Mouse (Mus musculus): Measurements from ENCODE around the gene Tmem86b.

Gene Tmem86b

GRCm38 (mm10) chr7:4631031-4631430 lies at the start of gene Tmem86b:
Tmem86b (minus strand) TSS chr7:4631422.
- no peak for DNase-seq (ENCODE audit: low read depth, low spot score)

- no peak for DNase-seq (ENCODE audit: low read depth, low spot score)
Measured at GRCm38 (mm10) chr7:4675200-4675599, 44.0 kb upstream of the Tmem86b start.

DNA sequence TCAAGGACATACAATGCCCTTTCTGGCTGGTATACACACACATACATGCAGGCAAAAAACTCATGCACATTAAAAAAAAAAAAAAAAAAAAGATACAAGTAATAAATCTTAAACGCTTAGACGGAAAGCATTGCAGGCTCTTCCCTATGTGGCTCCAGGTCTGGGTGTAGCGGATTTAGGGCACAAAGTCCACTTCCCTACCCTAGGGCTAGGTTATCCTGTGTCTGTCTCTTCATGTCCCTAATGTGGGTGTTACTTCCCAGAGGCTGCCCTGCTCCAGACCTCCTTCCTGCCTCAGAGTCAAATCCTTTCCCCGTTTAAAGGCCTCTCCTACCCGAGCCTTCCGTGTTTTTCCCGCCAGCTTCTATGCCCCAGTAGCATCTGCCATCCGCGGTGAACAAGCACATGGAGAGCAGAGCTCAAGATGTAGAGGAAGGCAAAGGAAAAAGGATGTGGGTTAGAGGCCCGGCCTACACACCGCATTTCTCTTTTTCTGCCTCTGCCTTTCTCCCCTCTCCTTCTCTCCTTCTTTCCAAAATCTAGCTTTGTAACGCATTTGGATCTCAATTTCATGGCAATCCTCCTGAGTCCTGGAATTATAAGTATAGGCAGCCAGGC lies 43.0 kb upstream of the Tmem86b start:
- no peak for DNase-seq (ENCODE audit: low read depth, low spot score)

DNA sequence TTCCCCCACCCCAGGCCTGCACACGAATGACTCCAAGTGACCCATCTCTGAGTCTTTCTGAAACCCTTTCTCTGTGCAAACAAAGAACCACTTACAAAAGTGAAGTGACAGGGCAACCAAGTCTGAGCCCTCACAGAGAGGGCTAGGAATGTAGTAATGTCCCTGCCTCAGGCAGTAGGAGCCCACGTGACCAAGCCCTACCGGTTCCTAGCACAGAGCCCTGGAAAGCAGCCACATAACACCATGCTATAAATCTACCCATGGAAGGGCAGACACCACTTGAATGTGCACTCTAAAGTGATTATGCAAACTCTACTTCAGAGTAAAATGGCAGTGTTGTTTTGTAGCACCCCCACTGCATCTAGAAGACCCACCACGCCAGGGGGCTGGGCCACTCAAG lies 40.7 kb upstream of the Tmem86b start:
- DNase-seq (ENCODE audit: low read depth, low spot score), result no peak

GRCm38 (mm10) chr7:4670655-4671255 lies 39.5 kb upstream of the Tmem86b start:
- DNase-seq (ENCODE audit: low read depth, low spot score), result no peak

DNA sequence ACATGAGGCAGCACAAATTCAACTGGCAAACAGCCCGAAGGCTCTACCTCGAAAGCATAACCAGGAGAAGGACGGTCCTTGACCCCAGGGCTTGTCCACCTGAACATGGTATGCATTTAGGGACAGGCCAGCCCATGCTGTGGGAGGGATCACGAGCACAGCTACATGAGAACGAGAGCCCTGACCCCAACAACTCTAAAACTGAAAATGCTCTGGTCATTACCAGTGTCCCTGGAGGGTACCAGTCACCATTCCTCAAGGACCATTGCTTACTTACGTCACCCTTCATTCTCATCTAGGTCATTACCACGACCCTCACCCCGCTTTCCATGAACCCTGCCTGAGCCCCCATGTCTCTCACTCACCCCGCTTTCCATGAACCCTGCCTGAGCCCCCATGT lies 37.9 kb upstream of the Tmem86b start:
- DNase-seq (ENCODE audit: low read depth, low spot score), result no peak

GRCm38 (mm10) chr7:4668506-4668905 lies 37.3 kb upstream of the Tmem86b start:
- no peak for DNase-seq (ENCODE audit: low read depth, low spot score)

- no peak for DNase-seq (ENCODE audit: low read depth, low spot score)
Measured at GRCm38 (mm10) chr7:4666871-4667270, 35.6 kb upstream of the Tmem86b start.

DNA sequence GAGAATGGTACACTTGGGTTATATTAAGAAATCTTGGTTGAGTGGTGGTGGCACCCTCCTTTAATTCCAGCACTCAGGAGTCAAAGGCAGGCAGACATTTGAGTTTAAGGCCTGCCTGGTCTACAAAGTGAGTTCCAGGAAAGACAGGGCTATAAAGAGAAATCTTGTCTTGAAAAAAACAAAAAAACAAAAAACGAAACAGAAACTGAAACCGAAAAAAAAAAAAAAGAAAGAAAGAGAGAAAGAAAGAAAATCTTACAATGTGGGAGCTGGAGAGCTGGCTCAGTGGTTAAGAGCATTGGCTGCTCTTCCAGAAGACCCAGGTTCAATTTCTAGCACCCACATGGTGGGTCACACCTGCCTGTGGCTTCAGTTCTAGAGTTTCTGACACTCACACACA lies 32.5 kb upstream of the Tmem86b start:
- DNase-seq (ENCODE audit: low read depth, low spot score), result no peak

- no peak for DNase-seq (ENCODE audit: low read depth, low spot score)
Measured at GRCm38 (mm10) chr7:4663179-4663578, 32.0 kb upstream of the Tmem86b start.

DNA sequence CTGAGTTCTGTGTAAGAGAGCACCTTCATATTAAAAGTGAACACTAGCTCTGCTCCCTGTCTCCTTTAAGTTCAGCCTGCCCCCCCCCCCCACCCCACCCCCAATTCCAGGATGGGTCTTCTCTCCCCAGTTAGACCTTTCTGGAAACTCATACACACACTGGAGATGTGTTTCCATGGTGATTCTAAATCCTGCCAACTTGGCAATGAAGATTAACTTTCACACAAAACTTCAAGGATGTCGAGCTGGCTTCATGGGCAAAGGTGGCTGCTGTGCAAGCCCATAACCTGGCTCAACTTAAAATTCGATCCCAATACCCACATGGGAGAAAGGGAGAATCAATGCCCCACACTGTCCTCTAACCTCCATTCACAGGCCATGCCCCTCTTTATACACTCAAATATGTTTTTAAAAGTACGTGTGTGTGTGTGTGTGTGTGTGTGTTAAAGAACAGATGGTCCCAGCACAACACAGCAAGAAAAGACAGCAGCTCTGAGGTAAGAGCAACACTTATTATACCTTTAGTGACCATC lies 28.8 kb upstream of the Tmem86b start:
- DNase-seq (ENCODE audit: low read depth, low spot score), result no peak

GRCm38 (mm10) chr7:4658912-4659551 lies 27.8 kb upstream of the Tmem86b start, which contains the start of gene Ppp6r1:
Ppp6r1 (minus strand) TSS chr7:4659019.
- DNase-seq (ENCODE audit: low read depth, low spot score), result peak; percentile 96

DNA sequence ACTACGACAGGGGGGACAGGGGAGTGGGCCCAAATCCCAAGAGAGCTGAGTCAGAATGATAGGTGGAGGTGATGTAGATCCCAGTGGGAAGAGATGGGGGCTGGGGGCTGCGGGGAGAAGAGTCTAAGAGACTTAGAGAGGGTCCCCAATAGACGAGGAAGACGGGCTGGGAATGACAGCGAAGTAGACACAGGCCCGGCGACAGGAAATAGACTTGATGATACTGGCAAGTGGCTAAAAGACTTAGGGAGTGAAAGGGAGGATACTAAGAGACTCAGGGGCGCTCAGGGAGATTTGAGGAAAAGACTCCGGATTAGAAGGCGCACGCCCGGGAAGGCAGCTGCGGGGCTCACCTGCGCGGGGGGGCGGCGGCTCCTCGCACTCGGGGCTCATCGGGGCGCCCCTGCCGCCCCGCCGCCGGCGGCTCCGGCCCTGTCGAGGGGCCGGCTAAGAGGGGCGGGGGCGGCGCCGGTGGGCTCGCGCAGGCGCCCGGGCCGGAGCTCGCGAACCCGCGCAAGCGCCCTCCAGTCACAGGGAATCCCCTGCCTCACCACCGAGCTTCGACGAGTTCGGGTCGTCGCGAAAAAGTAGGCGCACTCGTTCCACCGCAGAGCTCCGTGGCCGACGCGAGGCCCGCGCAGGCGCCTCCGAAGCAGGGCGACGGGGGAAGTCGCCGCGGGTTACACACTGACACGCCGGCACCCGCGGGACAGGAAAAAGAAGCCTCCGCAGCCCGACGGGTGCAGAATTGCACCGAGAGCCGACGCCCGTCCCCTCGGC lies 27.1 kb upstream of the Tmem86b start:
- DNase-seq (ENCODE audit: low read depth, low spot score), result peak; percentile 37

- DNase-seq (ENCODE audit: low read depth, low spot score), result no peak
Measured at GRCm38 (mm10) chr7:4657521-4658127, 26.4 kb upstream of the Tmem86b start.

- no peak for DNase-seq (ENCODE audit: low read depth, low spot score)
Measured at GRCm38 (mm10) chr7:4656818-4657217, 25.6 kb upstream of the Tmem86b start.

- no peak for DNase-seq (ENCODE audit: low read depth, low spot score)
Measured at GRCm38 (mm10) chr7:4655916-4656315, 24.7 kb upstream of the Tmem86b start.

DNA sequence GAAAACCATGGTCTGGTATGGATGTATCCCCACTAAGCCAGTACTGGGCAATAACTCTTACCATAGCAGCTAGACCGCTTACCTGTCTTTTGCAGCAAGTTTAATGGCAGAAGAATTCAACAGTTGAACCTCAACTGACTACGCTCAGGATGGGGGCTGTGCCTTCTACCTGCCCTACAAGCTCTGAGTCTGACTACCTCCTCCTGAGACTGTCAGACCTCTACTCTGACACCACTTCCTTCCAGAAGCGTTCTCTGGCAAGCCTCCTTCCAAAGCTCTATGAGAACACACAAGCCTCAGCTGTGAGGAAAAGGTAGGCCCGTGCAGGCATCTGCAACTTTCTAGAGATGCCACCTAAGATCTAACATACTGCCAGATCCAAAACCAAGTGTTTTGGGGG lies 24.2 kb upstream of the Tmem86b start:
- no peak for DNase-seq (ENCODE audit: low read depth, low spot score)

DNA sequence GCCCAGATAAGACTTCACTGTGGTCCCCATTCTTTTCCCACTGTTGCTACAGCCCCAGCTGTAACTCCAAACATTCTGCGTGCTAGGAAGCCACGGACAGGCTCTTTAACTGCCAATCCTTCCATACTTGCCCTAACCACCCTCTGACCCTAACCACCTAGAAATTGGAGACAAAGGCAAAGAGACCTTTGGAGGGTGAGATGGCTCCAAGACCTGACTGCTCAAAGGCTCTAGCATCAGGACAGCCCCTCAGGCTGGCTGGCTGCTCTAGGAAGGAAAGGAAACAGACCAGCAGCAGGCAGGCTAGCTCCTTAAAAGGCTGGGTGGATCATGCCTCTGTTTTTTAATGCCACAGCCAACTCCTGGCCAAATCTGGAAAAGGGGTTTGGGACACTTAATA lies 23.0 kb upstream of the Tmem86b start:
- no peak for DNase-seq (ENCODE audit: low read depth, low spot score)

DNA sequence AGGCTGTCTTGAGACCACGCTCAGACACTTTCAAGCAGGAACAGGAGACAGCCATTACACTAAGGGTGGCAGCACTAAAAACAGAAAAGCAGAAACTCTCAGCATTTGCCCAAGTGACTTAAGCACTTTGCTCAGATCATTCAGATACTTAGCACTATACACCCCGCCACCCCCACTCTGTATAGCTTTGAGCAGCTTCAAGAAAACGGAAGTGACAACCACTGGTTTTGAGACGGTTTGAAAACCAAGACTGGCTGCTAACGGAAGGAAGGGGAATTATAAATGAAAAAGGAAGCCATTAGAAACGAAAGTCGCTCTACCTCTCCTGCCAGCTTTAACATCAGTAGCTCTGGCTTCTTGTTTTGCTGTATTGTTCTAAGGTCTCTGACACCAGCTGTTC lies 22.6 kb upstream of the Tmem86b start:
- no peak for DNase-seq (ENCODE audit: low read depth, low spot score)

GRCm38 (mm10) chr7:4653351-4653750 lies 22.1 kb upstream of the Tmem86b start:
- no peak for DNase-seq (ENCODE audit: low read depth, low spot score)

DNA sequence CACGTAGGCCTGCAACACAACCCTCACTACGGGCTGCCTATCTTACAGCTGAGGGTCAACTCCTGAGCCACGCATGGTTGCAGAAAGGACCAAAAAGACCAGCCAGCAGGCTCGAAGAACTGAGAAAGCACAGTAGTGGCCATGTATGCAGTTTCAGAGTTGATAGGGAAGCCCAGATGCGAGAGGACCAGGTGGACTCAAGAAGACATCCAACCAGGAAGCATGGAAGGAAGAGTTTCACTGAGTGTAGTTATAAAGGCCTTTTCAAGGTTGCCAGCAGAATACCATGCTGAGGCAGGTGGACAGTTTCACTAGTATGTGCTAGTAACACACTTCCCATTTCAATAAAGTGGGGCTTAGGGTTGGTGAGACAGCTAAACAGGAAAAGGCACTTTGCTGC lies 21.5 kb upstream of the Tmem86b start:
- DNase-seq (ENCODE audit: low read depth, low spot score), result no peak

- DNase-seq (ENCODE audit: low read depth, low spot score), result peak; percentile 83
Measured at GRCm38 (mm10) chr7:4651581-4651980, 20.4 kb upstream of the Tmem86b start.
